Mouse (Mus musculus) adipocyte (in vitro differentiated cells): ENCODE results near the gene Flywch2.

Experiments used
- DNase-seq: peaks from one replicate; pipeline ENCODE4 v3.0.0-alpha.2; 2016; ENCODE audit warnings: low spot score

The Flywch2 gene

DNA sequence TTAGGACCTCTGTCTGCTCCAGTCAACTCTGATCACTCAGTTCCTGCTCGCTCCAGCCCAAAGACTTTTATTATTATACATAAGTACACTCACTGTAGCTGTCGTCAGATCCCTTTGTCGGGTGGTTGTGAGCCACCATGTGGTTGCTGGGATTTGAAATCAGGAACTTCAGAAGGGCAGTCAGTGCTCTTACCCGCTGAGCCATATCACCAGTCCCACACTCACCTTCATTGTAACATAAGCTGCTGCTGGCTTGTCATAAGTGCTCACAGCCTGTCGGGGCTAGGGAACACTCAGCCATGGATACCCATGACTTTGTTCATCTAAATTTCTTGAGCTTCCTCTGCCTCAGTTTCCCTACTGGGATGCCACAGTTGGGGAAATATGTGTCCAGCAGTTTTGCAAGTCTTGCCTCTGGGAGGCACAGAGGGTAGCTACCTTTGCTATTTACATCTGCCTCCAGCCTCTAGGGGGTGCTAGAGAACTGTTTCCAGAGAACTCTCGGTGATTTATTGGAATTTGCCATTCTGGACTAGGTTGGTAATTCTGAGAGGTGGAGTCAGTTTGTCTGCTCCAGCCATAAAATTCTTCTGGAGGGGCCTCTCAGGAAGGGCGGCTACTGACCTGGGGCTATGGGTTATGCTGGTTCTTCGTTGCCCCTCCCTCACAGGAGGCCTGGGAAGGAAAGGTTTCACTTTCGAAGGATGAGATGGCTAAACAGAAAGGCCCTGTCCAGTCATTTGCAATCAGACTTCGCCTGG, 37.1 kb downstream of the Flywch2 start:
- DNase-seq, result peak; percentile 94

DNA sequence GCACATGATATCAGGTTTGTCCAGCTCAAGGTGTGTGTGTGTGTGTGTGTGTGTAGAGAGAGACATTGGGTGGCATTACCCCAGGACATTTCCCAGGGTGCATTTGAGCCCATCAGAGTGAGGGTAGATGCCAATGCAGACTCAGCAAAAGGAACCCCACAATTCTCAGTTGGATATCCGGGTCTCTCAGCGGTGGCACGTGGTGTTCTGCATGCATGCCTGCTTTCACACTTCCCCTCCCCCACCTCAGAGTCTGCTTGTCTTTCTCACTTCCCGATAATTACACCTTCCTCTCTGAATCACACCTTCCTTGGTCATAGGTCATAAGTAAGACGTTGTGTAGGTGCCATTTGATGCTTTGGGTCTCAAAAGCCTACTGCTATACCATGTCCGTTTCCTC, 37.9 kb downstream of the Flywch2 start:
- no peak for DNase-seq

DNA sequence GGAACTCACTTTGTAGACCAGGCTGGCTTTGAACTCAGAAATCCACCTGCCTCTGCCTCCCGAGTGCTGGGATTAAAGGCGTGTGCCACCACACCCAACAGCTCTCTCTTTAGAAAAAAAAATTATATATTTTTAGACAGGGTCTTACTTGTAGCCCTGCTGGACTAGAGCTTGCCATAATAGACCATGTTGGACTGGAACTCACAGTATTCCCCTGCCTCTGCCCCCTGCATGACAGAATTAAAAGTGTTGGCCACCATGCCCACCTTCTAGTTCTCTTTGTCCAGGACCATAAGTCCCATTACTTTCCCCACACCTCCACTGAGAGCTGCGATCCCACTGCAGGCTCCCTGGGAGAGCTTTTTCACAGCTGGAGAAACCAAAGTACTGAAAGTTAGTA, 38.4 kb downstream of the Flywch2 start:
- no peak for DNase-seq

DNA sequence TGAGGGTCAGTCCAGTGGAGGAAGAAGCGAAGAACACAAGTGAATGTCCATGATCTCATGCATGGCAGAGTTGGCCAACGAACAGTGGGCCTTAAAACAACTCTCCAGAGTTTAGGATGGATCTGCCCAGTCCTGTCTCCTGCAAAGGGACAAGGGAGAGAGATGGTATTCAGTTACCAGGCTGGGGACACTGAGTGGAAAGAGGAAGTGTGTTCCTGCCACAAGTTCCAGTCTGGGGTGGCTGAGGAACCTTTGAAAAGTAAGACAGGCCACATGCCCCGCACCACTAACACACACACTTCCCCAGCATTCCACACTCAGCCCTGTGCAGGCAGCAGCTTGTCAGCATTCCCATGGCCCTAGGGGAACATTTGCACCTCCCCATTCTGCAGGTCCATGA, 39.1 kb downstream of the Flywch2 start:
- DNase-seq, result no peak

DNA sequence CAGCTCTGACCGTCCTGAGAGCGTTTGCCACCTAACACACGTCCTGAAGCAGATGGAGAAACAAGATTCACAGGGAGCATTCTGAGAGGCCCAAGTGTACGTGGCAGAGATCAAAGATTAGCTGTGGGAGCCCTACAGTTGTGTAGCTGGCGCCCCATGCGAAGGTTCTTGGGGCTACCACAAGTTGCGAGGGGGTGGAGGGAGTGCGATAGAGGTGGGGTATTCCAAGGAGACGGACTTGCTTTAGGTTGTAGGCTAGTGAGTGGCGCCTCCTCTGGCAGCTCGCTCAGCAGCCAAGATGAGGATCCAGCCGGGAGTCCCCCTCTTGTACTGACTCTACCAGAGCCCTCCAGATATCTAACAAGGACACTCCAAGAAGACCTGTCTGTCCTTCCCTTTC, 39.6 kb downstream of the Flywch2 start:
- DNase-seq, result no peak

DNA sequence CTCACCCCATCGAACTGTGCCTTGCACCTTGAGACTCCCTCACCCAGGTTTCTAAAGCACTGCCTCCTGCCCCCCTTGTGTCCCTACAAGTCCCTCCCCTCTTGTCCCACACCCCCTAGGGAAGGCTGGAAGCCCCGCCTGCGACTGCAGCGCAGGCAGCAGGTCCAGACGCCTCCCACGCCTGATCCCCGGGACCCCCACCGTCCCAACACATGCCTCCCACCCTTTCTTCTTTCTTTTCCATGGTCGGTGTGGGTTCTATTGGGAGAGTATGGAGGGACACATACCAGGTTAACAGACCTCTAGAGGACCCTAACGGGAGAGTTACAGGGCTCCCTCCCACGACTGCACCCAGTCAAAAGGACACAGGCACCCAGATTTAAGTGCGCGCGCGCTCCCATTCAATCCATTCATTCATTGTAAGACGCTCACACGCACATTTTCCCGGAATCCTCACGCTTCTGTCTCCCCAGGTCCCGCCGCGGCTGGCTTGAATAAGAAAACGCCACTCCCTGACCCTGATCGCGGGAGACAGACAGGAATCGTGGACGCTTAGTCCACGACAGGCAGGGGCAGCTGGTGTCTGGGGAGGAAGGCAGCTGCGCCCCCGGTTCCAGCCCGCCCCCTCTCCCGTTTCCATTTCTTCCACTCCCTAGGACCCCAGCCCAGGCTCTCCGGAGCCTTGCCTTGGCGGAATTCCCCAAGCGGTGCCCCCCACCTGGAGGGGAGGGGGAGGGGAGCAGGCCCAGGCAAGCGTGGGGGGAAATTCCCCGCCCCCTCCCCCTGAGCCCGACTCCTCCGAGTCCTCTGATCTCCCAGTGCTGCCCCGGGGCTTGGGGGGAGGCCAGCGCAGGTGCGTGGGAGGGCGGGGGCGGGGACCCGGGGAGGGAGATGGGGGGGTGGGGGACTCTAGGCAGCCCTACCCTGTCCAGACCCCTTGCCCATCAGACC, 40.3 kb downstream of the Flywch2 start, which contains the start of gene Kremen2:
Kremen2 (minus strand) TSS at position 533 of the 951 bp plus-strand sequence.
- DNase-seq, result no peak

DNA sequence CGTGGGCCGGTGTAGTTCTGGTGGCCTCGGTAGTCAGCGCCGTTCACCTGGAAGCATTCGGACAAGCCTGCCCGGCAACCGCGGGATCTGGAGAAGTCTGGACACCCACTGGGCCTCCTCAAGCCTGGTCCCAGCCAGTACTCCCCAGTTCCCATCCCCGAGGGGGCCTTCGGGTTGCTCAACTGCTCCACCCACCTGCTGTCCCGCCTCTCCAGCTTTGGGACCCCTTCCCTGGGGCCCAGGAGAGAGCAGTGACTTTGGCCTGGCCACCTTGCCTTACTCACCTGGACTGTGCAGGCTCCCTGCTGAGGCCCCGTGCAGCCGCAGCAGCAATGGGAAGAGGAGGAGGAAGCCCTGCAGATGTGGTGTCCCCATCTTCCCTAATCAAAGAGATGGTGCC, 41.2 kb downstream of the Flywch2 start:
- DNase-seq, result no peak

DNA sequence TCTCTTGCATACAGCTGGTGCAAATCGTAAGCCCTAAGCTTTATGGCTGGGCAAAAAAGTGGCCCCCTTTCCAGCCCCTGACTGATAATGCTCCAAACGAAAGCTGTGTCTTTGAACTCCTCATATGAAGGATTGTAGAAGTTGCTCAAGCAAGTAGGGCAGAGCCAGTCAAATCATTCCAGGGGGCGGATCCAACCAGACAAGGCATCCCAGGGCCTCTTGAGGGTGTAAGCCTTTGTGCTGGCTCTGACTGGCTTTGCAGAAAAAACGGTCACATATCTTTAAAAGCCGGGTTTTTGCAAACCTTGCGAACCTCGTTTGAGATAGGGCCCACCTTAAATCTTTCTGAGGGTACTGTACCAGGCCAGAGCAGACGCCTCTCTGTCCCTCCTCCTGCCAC, 41.8 kb downstream of the Flywch2 start:
- peak; percentile 63 for DNase-seq

DNA sequence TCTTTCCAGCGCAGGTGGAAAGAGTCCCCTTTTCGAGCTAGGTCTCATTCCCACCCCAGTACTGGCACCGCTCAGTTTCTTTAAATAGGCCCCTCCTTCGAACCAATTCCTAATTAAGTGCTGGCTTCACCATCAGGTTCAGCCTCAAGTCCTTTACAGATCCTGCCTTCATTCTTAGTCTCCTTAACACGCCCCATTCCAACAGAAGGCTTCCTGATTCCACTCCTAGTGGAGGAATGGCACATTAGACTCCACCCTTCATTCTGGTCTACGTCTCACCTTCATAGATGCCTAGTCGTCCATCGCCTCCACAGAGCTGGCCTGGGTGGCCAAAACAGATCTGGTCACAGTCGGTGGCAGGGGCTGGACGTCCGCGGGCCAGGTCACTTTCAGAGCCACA, 42.9 kb downstream of the Flywch2 start:
- DNase-seq, result no peak

DNA sequence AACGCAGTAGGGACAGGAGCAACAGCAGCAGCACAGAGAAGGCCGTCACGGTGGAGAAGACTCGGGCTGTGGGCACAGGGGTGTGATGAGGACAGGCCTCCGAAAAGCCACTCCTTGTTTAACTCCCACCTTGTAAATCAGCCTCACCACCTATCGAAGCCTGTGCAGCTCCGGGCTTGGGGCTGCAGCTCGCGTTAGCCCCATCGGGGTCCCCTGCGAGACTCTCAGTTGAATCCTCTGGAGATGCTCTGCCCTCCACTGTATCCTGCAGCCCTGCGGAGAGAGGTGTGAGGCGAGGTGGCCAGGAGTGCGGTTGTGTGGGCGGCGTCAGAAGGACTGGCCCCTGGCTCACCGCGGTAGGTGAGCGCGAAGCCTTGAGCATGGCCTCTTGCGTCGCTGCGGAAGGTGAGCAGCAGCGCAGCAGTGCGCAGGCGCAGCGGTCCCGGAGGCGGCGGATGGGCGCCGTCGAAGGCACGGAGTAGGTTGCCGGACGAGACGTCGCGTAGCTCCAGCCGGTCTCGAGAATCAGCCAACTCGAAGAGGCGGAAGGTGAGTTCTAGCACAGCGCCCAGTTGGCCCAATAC, 43.6 kb downstream of the Flywch2 start:
- DNase-seq, result no peak

DNA sequence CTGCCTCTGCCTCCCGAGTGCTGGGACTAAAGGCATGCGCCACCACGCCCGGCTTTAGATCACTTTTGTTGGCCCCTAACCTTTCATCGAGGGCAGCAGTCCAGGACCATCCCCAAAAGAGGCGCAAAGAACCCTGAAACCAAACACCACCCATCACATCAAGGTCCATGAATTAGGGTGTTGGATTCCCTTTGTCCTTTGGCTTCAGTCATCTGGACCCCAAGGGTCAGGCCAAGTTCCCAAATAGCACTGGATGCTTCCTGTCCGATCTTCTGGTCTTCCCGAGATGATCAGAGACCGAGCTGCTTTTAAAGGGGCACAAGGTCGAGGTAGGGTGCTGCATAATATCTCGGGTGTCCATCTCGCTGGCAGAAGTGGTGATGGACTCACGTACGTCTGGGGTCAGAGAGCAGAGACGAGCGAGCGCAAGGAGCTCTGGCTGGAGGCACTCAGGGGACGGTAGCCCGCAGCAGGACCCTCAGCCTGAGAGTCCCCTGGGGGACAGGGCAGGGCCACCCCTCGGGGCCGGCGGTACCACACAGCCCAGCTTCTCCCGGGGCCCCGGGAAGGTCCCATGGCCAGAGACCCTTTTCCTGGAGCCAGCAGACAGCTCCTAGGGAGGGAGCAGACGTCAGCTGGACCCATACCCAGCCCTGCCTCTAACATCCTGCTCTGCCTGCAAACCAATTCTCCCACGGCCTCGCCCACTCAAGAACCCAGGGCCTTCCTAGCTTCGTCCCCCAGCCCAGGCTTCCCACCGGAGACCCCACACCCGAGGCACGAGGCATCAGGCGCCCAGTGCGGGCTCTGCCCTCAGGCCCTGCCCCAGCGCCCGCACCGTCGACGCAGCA, 44.3 kb downstream of the Flywch2 start:
- DNase-seq, result no peak

DNA sequence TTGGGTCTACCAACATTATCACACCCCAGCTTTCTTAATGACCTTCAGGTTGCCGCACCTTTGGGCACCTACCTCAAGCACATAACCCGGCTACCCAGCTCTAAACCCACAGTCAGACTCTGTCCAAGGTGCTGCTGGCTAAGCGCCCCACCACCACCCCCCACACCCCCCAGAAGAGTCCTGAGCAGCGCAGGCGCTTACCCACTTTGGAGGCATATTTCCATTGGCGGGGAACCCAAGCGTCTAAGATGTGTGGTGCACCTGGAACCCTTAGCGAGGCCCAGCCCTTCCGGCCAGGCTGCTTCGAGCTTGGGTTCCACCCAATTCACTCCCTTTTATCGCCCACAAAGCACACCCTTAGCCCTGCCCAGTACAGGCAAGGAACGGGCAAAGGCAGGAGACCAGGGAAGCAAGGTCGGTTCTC, 45.3 kb downstream of the Flywch2 start, which contains the start of gene Paqr4:
Paqr4 (minus strand) TSS at position 270 of the 424 bp plus-strand sequence.
- DNase-seq, result no peak

DNA sequence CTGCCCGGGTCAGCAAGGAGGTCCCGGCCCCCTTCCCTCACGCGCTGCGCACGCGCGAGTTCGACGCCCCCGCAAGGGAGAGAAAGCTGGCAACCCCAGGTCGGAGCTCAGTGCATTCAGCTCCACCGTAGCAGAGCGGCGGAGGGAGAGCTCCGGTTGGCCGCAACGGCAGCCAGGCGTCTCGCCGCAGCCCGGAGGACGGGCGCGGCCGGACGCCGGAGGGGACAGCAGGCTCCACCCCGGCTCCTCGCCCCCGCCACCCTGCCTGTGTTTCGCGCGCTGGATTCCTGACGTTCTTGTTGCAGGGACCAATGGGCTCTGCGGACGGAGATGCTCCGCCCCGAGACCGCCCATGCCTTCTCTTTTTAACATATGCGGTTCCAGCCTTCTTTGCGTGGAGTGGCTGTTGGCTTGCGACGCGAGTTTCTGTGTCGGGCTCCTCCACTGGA, 45.7 kb downstream of the Flywch2 start:
- peak; percentile 89 for DNase-seq

DNA sequence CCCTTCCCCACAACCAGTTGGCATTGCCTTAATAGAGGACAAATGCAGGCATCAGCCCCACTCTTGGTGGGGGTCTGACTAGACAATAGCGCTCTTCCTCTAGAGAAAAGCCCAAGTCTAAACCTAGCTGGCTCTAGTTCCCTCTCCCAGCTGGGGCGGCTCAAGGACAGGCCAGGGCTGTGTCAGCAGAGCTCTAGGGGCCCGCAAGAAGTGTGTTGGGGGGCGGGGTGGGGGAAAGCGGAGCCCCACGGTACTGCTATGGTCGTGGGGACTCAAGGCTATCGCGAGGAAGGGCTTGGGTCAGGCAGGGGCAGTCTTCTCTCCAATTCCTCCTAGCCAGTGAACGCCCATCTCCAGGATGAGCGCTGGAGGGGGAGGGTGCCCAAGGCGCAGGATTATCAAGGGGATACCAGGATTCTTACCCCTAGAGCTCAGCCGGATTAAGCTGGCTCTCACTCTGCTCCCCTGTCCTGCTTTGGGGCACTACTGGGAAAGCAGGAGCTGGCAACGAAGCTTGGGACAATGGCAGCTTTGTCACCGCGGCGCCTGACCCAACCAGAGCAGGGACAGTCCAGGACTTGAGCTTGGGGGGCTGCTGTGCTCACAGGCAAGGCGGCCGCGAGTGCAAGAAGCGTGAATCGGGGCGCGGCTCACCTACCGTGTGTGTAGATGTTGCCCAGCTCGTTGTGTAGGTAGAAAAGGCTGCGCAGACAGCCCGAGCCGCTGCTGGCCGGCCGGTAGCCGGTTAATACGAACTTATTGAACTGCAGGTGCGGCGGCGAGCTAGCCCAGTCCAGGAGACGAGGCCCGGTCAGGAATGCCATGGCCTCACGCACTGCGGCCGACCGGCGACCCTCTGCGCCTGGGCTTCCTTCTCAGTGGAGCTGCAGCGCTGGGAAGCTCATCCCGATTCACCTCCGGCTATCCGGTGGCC, 46.4 kb downstream of the Flywch2 start:
- no peak for DNase-seq

DNA sequence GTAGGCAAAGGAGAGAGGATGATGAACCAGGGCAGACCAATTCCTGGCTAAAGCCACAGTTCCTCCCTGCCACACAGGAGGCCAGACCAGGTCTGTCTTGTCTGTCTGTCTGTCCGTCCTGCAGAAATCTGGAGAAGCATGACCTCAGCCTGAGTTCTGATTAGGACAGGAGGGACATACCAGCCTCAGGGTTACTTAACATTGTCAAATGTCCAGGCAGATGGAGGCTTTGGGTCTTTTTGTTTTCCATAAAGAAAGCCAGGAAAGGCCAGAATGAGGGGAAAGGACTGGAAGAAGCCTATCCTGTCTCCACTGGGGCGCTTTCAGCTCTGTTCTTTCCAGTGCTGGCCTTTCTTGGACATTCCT, 47.1 kb downstream of the Flywch2 start:
- peak; percentile 64 for DNase-seq

DNA sequence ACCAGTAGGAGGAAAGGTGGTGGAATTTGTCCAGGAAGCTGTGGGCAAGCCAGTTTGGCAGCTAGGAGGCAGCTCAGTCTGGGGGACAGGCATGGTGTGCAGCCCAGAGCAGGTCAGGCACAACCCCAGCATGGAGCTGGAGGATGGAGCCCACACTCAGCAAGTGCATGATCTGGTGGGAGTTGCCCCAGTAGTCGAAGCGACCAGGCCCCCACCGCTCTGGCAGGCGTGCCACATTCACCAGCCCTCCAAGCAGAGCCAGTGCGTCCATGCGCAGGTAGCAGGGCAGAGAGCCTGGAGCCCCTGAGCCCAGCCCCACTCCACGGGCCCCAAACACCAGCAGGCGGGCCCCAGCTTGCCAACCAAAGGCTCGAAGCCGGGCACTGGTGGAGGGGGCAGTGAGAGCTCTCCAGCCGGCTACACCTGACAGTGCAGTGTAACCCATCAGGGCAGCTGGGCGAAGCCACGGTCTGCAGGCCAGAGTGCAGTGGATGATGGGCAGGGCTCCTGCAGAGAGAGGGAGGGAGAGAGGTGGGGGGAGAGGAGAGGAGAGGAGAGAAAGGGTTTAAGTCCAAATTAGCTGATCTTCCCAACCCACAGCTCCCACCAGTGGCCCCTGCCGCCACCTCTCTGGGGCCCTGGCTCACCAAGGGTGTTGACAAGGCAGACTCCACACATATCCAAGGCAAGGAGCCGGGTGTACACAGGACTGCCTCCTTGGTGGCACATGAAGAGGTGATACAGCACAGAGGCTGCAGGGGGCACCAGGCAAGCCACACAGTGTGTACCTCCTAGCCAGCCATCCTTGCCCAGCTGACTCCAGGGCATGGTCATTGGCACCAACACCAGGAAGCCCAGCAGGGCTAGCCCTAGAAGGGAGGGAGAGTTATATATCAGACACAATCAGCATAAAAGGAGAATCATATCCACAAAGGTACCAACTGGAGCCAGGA, 48.1 kb downstream of the Flywch2 start:
- DNase-seq, result peak; percentile 71

DNA sequence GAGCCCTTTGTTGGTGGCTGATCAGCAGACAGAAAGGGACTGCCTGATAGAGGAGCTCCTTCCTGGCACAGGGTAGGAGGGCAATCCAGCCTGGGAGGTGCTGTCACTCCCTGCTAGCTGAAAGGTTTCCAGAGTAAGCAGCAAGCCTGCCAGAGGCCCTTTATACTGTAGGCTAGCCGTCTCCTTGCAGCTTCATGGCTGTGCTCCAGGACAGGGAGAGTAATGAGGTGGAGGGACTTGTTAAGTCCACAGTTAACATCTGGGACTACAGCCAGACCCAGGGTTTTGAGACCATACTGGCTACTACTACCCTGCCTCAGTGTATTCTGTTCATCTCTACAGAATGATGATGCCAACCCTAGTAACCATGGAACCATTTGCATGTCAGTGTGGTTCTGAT, 51.5 kb downstream of the Flywch2 start:
- DNase-seq, result peak; percentile 97

DNA sequence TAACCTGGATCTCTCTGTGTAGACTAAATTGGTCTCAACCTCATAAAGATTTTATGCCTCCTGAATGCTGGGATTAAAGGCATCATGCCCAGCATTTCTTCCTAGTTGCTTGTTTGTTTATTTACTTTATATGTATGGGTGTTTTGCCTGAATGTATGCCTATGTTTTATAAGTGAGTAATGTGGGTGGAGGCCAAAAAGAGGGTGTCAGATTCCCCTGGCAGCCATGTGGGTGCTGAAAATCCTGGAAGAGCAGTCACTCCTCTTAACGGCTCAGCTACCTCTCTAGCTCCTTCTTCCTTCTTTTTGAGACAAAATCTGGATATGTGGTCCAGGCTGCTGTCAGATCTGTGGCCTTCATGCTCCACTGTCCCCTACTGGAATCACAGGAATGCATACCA, 55.4 kb downstream of the Flywch2 start:
- peak; percentile 35 for DNase-seq
